Mouse (Mus musculus) intestine, embryonic 14.5 days (tissue): Measurements from ENCODE around the gene Olfr33. TPM values are rescaled to one million over a fixed set of nuclear protein-coding genes. Genes with fewer than 3 reads are reported as not detected.

Experiments used
- ATAC-seq: fragments of 200-750 bp; cut with Nextera tagmentation; replicated peaks from 2 replicates; pipeline ENCODE4 v1.8.0; 2017; ENCODE audit warnings: low read depth, moderate number of reproducible peaks, moderate TSS enrichment, moderate library complexity; ENCODE audit not compliant: low FRiP score, low TSS enrichment
- DNase-seq: peaks from one replicate; pipeline ENCODE4 v3.0.0-alpha.2; 2018; ENCODE audit warnings: low spot score
- H3K27ac ChIP-seq: fragments of 300-500 bp; sonication (generic); 2 replicates; pipeline ENCODE4 v1.5.1; 2014; ENCODE audit warnings: low read depth, mild to moderate bottlenecking, control low read depth
- H3K27me3 ChIP-seq: fragments of 300-500 bp; sonication (generic); replicated peaks from 2 replicates; pipeline ENCODE4 v1.6.1; 2014; ENCODE audit warnings: low read length, control low read depth; ENCODE audit not compliant: control insufficient read depth, insufficient read depth
- H3K36me3 ChIP-seq: fragments of 300-500 bp; sonication (generic); 2 replicates; pipeline ENCODE4 v1.6.1; 2014; ENCODE audit warnings: low read length, control low read depth; ENCODE audit not compliant: control insufficient read depth, insufficient read depth
- H3K4me1 ChIP-seq: fragments of 300-500 bp; sonication (generic); replicated peaks from 2 replicates; pipeline ENCODE4 v1.6.1; 2014; ENCODE audit warnings: low read length, control low read depth, mixed read lengths; ENCODE audit not compliant: control insufficient read depth, insufficient read depth
- H3K4me2 ChIP-seq: fragments of 300-500 bp; sonication (generic); 2 replicates; pipeline ENCODE4 v1.6.1; 2014; ENCODE audit warnings: low read length
- H3K4me3 ChIP-seq: fragments of 300-500 bp; sonication (generic); 2 replicates; pipeline ENCODE4 v1.5.1; 2014; ENCODE audit warnings: low read depth, low read length, control low read depth, mixed read lengths
- H3K9ac ChIP-seq: fragments of 300-500 bp; sonication (generic); 2 replicates; pipeline ENCODE4 v1.6.1; 2014; ENCODE audit warnings: mild to moderate bottlenecking, low read length
- H3K9me3 ChIP-seq: fragments of 300-500 bp; sonication (generic); 2 replicates; pipeline ENCODE4 v1.6.1; 2016; ENCODE audit warnings: low read length, control low read depth; ENCODE audit not compliant: control insufficient read depth
- WGBS: fragments of 180-500 bp; shearing (Covaris S2); extraction: QIAGEN DNeasy Blood & Tissue Kit; methylation state at CpG from one replicate; pipeline ENCODE4 v1.1.7; 2014; 5-methylcytosine and 5-hydroxymethylcytosine counted together
- polyA plus RNA-seq: library from polyadenylated mRNA; unstranded; fragments of >200 nt; fragmentation: Nextera tagmentation; extraction: Ambion mirVana; gene quantifications from 2 replicates; pipeline ENCODE4 v1.2.1, GENCODE M21; 2014

Gene Olfr33
- polyA plus RNA-seq: not detected in 2 replicates

DNA sequence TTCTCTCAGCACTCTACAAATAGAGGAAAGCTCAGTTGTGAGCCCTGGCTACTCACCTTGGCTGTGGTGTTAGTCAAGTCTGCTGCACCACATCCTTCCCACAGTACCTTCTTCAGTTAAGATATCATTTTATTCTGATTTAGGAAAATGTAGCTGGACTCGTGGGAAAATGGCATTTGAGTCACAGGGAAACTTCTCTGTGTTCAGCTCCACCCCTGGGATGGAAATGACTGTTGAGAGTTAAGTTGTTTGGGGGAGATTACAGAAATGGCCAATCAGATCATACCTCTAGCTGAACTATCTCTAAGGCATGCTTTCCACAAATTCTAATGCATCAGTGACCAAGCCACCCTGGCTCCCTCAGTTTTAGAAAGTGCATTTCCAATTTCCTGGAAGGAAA lies at the start of gene Olfr33:
Gene Olfr33, minus strand, starts transcription at position 101 of the 400 bp plus-strand sequence.
- ATAC-seq: no peak
- no peaks in the 10 kb centered on the region for H3K27me3 ChIP-seq
- H3K4me3 ChIP-seq: no peak within 1 kb of the TSS
- no peak within 1 kb of the TSS for H3K4me2 ChIP-seq
- H3K9ac ChIP-seq: no peak within 1 kb of the TSS
- no peaks in the 10 kb centered on the region for H3K36me3 ChIP-seq
- H3K27ac ChIP-seq: no peak within 1 kb of the TSS
- no peak for DNase-seq
- H3K9me3 ChIP-seq: no peaks in the 10 kb centered on the region
- 50% methylated on average over 1 of the region's 1 CpGs for WGBS
- no peaks in the 10 kb centered on the region for H3K4me1 ChIP-seq

DNA sequence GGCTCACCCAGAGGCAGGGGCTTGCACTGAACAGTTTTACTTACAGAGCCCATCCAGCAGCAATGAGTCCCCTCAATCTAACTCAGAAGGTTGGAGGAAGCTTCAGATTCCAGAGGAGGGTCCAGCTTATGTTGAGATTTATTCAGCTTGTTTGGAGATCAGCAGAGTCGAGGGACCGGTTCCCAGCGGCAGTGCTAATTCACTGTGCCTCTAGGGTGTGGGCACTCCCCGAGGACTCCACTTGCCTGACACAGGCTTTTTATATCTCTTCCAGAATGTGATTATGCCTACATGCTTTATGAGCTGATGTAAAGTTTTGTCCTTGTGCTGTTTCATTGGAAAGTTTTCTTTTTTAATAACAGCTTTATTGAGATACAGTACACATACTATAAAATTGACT lies 40.4 kb upstream of the Olfr33 start, which contains the start of the genes Olfr560 and Olfr78:
Gene Olfr560, minus strand, starts transcription at position 101 of the 400 bp plus-strand sequence.
Gene Olfr78, minus strand, starts transcription at position 206 of the 400 bp plus-strand sequence.
- ATAC-seq: no peak
- Histone ChIP-seq H3K9ac (no peak within 1 kb of the TSS), H3K27ac (no peak within 1 kb of the TSS), H3K4me2 (no peak within 1 kb of the TSS), H3K36me3 (no peaks in the 10 kb centered on the region), H3K27me3 (no peaks in the 10 kb centered on the region), H3K9me3 (no peaks in the 10 kb centered on the region), H3K4me1 (no peaks in the 10 kb centered on the region), H3K4me3 (no peak within 1 kb of the TSS)
- no peak for DNase-seq
- WGBS: 58% methylated on average over 4 of the region's 4 CpGs

DNA sequence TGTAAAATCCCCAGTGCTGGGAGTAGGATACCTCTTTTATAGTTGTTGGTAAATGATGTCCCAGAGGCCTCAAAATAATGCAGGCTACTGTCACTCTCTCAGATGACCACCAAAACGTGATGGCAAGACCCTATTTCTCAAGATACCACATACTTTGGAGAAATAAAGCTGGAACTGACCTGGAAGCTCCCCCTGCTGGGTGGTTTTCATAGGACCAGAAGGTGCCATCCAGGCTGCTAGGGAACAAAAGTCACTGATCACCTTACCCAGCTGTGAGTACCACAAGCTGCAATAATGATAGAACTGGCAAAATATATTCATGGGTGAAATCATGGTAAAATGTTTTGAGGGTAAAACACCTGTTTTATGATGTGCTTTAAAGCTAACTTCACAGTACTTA lies 33.2 kb upstream of the Olfr33 start:
- no peaks in the 10 kb centered on the region for H3K9me3 ChIP-seq
- no peak for ATAC-seq
- no peaks in the 10 kb centered on the region for H3K36me3 ChIP-seq
- 10% methylated on average over 1 of the region's 1 CpGs for WGBS
- no peaks in the 10 kb centered on the region for H3K27me3 ChIP-seq
- DNase-seq: no peak
- H3K9ac ChIP-seq: no peak overlapping the region
- H3K4me1 ChIP-seq: no peaks in the 10 kb centered on the region
- no peak overlapping the region for H3K4me3 ChIP-seq
- H3K4me2 ChIP-seq: no peak overlapping the region
- H3K27ac ChIP-seq: no peak overlapping the region

DNA sequence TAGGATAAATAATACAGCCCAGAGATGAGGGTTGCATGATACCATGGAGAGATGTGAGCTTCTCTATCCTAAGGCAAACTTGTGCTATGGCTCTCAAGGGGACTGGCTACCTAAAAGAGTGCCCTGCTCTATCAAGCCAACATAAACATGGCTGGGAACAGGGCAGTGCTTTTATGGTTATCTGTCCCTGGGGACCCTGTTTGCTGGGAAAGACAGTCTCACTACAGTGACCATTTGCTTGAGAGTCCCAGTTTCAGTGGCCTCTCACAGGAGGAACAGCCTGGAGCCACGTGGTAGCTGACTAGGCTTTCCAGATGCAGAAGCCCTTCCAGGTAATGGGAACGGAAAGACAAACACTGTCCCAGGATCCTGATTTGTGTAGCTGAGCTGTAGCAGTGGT lies 18.8 kb upstream of the Olfr33 start:
- H3K9me3 ChIP-seq: no peaks in the 10 kb centered on the region
- ATAC-seq (no peak), DNase-seq (no peak)
- H3K4me3 ChIP-seq: no peak overlapping the region
- H3K4me2 ChIP-seq: no peak overlapping the region
- no peaks in the 10 kb centered on the region for H3K4me1 ChIP-seq
- no peak overlapping the region for H3K27ac ChIP-seq
- H3K9ac ChIP-seq: no peak overlapping the region
- H3K36me3 ChIP-seq: no peaks in the 10 kb centered on the region
- H3K27me3 ChIP-seq: no peaks in the 10 kb centered on the region
- WGBS: 43% methylated on average over 2 of the region's 2 CpGs

DNA sequence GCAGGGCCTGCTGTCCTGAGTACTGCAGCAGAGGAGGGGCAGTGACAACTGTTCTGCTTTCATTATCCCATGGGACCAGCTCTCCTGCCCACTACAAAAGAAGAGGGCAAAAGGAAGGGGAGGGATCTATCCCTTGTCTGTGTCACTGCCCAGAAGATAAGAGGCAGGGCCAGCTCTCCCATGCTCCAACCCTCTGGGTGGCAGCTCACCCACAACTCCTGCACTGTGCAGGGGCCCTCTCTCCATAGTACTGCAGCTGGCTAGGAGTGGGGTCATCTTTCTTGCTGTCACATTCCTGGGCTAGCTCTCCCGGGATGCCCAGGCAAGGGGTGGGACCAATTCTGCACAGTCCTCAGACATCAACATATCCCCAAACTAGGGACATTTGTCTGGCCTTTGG lies 14.9 kb upstream of the Olfr33 start:
- Histone ChIP-seq H3K4me1 (no peaks in the 10 kb centered on the region), H3K27me3 (no peaks in the 10 kb centered on the region), H3K9me3 (no peaks in the 10 kb centered on the region), H3K36me3 (no peaks in the 10 kb centered on the region), H3K4me3 (no peak overlapping the region), H3K9ac (no peak overlapping the region), H3K4me2 (no peak overlapping the region), H3K27ac (no peak overlapping the region)
- ATAC-seq (no peak), DNase-seq (no peak)
- 27% methylated on average over 1 of the region's 1 CpGs for WGBS

DNA sequence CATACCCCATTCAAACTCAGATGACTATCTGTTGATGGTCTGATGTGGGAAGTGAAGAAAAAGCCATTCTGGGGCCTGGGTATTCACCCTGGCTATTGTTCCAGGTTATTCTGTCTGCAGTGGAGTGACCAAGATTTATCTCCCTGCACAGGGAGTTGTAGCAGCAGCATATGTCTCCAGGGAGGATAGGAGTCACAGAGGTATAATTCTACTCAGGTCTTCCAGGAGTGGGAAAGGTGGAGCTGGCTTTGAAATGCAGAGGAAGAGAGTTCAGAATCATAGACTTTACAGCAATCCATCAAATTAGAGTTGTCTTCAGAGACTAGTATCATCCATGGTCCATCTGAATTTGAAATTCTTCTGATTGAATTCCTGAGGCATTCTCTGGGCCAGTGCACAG lies 8.5 kb upstream of the Olfr33 start, which contains the start of gene Olfr559:
Gene Olfr559, minus strand, starts transcription at position 101 of the 400 bp plus-strand sequence.
- Histone ChIP-seq H3K9ac (no peak within 1 kb of the TSS), H3K36me3 (no peaks in the 10 kb centered on the region), H3K27ac (no peak within 1 kb of the TSS), H3K27me3 (no peaks in the 10 kb centered on the region), H3K4me1 (no peaks in the 10 kb centered on the region), H3K4me3 (no peak within 1 kb of the TSS), H3K9me3 (no peaks in the 10 kb centered on the region), H3K4me2 (no peak within 1 kb of the TSS)
- DNase-seq: no peak
- no peak for ATAC-seq

DNA sequence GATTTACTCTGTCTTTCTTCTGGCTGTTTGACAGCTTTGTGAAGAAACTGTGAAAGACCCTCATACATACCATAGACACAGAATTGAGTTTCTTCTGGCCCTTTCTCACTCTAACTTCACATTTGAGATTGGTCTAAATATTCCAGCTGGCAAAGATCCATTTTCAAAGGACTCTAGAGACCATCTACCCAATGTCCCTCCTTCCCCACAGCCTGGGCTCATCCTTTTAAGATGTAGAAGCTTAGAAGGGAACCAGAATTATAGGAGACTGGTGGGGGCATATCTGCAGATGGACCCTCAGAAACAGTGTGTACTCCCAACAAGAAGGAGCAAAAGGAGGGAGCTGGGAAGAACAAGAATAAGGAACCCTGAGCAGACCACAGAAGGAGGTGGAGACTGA lies 17.0 kb downstream of the Olfr33 start, which contains the start of gene Olfr558:
Gene Olfr558, plus strand, starts transcription at position 301 of the 400 bp plus-strand sequence.
- Histone ChIP-seq H3K4me3 (no peak within 1 kb of the TSS), H3K4me2 (no peak within 1 kb of the TSS), H3K4me1 (no peaks in the 10 kb centered on the region), H3K9ac (no peak within 1 kb of the TSS), H3K9me3 (no peaks in the 10 kb centered on the region), H3K36me3 (no peaks in the 10 kb centered on the region), H3K27me3 (no peaks in the 10 kb centered on the region), H3K27ac (no peak within 1 kb of the TSS)
- no peak for ATAC-seq
- DNase-seq: no peak

DNA sequence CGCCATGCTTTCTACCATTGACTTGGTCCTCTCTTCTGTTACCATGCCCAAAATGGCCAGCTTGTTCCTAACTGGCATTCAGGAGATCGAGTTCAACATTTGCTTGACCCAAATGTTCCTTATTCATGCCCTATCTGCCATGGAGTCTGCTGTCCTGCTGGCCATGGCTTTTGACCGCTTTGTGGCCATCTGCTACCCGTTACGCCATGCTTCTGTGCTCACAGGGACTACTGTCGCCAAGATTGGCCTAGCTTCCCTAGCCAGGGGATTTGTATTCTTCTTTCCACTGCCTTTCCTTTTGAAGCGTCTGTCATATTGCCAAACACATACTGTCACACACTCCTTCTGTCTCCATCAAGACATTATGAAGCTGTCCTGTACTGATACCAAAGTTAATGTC lies 20.4 kb downstream of the Olfr33 start:
- ATAC-seq: no peak

DNA sequence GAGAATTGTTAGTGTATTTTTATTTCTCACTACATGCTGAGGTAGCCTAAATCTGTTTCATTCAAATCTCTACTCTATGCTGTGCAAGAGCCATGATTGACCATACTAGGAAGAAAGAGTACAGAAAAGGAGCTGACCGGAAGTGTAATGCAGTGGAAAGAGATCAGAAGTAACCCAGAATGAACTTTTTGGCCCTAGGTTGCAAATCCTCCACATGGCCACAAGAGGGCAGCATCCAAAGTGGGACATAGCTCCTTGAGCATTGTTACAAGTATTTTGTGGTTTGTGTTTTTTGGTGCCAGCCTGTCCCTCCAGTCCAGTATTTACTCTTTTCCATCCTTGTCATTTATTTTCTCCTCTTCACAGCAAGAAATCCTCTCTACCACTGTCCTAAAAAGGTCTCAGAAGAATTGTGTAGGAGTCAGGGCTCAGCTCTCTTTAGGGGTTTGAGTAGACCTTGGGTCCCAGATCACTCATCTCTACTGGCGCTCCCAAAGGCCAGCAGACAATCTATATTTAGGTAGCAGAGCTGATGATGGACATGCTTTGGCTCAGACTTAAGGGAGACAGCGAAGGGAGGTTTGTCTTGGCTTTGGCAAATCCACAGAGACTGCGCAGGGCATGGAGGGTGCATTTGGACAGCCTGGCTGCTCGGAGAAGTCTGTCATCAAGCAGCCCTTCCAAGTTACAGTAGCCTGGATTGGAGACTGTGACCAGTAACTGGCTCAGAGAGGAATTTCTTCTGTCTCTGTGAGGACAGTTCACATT lies 23.3 kb downstream of the Olfr33 start, which contains the start of gene Olfr557:
Gene Olfr557, plus strand, starts transcription at position 553 of the 768 bp plus-strand sequence.
- ATAC-seq (no peak), DNase-seq (no peak)
- 75% methylated on average over 5 of the region's 5 CpGs for WGBS
- Histone ChIP-seq H3K27me3 (no peaks in the 10 kb centered on the region), H3K4me1 (no peaks in the 10 kb centered on the region), H3K4me2 (no peak within 1 kb of the TSS), H3K9me3 (no peaks in the 10 kb centered on the region), H3K4me3 (no peak within 1 kb of the TSS), H3K9ac (no peak within 1 kb of the TSS), H3K27ac (no peak within 1 kb of the TSS), H3K36me3 (no peaks in the 10 kb centered on the region)

More for the DNA sequence above, 20.4 kb downstream of the Olfr33 start:
- no peaks in the 10 kb centered on the region for H3K4me1 ChIP-seq
- H3K9me3 ChIP-seq: no peaks in the 10 kb centered on the region
- 87% methylated on average over 7 of the region's 7 CpGs for WGBS
- no peak overlapping the region for H3K9ac ChIP-seq
- no peak overlapping the region for H3K27ac ChIP-seq
- H3K27me3 ChIP-seq: no peaks in the 10 kb centered on the region
- H3K36me3 ChIP-seq: no peaks in the 10 kb centered on the region
- no peak for DNase-seq
- no peak overlapping the region for H3K4me2 ChIP-seq
- H3K4me3 ChIP-seq: no peak overlapping the region
